Mouse (Mus musculus) forebrain, embryonic 14.5 days (tissue): ENCODE results near the gene Ropn1. TPM values are rescaled to one million over a fixed set of nuclear protein-coding genes. Genes with fewer than 3 reads are reported as not detected.

ENCODE experiments used
- ATAC-seq: fragments of 200-750 bp; cut with Nextera tagmentation; 2 replicates; pipeline ENCODE4 v1.8.0; 2017; ENCODE audit warnings: mild to moderate bottlenecking, moderate library complexity
- DNase-seq: peaks from one replicate; pipeline ENCODE4 v3.0.0-alpha.2; 2015; ENCODE audit warnings: low spot score
- H3K27ac ChIP-seq: fragments of 300-500 bp; sonication (generic); 2 replicates; pipeline ENCODE4 v1.5.1; 2014; ENCODE audit warnings: low read depth, mild to moderate bottlenecking, control low read depth, low read length, moderate library complexity
- H3K27me3 ChIP-seq: fragments of 300-500 bp; sonication (generic); replicated peaks from 2 replicates; pipeline ENCODE4 v1.6.1; 2014; ENCODE audit warnings: low read length, control low read depth, mixed read lengths; ENCODE audit not compliant: control insufficient read depth, insufficient read depth
- H3K36me3 ChIP-seq: fragments of 300-500 bp; sonication (generic); 2 replicates; pipeline ENCODE4 v1.6.1; 2014; ENCODE audit warnings: low read length, control low read depth; ENCODE audit not compliant: control insufficient read depth, insufficient read depth
- H3K4me1 ChIP-seq: fragments of 300-500 bp; sonication (generic); 2 replicates; pipeline ENCODE4 v1.6.1; 2014; ENCODE audit warnings: antibody characterized with exemption, low read length, control low read depth; ENCODE audit not compliant: control insufficient read depth, insufficient read depth
- H3K4me2 ChIP-seq: fragments of 300-500 bp; sonication (generic); 2 replicates; pipeline ENCODE4 v1.6.1; 2014; ENCODE audit warnings: mild to moderate bottlenecking, control low read depth, low read length
- H3K4me3 ChIP-seq: fragments of 300-500 bp; sonication (generic); 2 replicates; pipeline ENCODE4 v1.5.1; 2014; ENCODE audit warnings: low read depth, low read length, control low read depth
- H3K9ac ChIP-seq: fragments of 300-500 bp; sonication (generic); 2 replicates; pipeline ENCODE4 v1.6.1; 2014; ENCODE audit warnings: mild to moderate bottlenecking, low read length, control low read depth, moderate library complexity
- H3K9me3 ChIP-seq: fragments of 300-500 bp; sonication (generic); replicated peaks from 2 replicates; pipeline ENCODE4 v1.6.1; 2016; ENCODE audit warnings: low read length, control low read depth, mixed read lengths; ENCODE audit not compliant: control insufficient read depth
- WGBS: fragments of 180-500 bp; shearing (Covaris S2); extraction: QIAGEN DNeasy Blood & Tissue Kit; methylation state at CpG from one replicate; pipeline ENCODE4 v1.1.7; 2014; 5-methylcytosine and 5-hydroxymethylcytosine counted together
- polyA plus RNA-seq: library from polyadenylated mRNA; unstranded; fragments of >200 nt; fragmentation: Nextera tagmentation; extraction: Ambion mirVana; gene quantifications from 2 replicates; pipeline ENCODE4 v1.2.1, GENCODE M21; 2014

Gene Ropn1
- polyA plus RNA-seq, 1 experiment from 2014 or later: not detected

DNA sequence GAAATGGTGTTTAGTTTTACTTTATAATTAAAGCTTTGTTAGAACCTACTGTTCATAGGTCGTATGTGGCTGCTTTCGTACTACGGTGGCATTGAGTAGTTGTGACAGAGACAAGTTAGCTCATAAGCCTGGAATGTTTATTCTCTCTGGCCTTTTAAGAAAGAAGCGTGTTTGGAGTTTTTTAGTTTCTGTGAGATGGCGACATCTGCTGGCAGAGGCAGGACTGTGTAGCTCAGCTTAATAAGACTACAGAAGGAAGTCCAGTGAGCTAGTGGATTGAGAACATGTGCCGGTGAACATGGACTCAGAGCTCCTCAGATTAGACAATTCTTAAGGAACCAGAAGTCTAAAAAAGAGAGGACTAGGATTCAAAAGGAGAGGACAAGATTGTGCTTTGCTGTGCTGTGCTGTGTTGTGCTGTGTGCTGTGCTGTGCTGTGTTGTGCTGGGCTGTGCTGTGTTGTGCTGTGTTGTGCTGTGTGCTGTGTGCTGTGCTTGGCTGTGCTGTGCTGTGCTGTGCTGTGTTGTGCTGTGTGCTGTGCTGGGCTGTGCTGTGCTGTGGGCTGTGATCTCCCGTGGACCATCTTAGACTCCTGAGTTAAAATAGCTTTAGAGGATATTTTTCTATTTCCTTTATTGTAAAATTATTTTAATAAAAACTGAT is 50.6 kb downstream of the Ropn1 start:
- WGBS: 18% methylated on average over 7 of the region's 7 CpGs
- peak; percentile 92 for DNase-seq
- Histone ChIP-seq H3K27me3 (no peaks in the 10 kb centered on the region), H3K27ac (no peak overlapping the region), H3K4me2 (no peak overlapping the region), H3K4me3 (no peak overlapping the region), H3K4me1 (no peaks in the 10 kb centered on the region), H3K9me3 (no peaks in the 10 kb centered on the region), H3K36me3 (peaks cover 12% of the 10 kb centered on the region; the same call in 1 of the 2 replicates), H3K9ac (no peak overlapping the region)
- peak; percentile 86 for ATAC-seq

DNA sequence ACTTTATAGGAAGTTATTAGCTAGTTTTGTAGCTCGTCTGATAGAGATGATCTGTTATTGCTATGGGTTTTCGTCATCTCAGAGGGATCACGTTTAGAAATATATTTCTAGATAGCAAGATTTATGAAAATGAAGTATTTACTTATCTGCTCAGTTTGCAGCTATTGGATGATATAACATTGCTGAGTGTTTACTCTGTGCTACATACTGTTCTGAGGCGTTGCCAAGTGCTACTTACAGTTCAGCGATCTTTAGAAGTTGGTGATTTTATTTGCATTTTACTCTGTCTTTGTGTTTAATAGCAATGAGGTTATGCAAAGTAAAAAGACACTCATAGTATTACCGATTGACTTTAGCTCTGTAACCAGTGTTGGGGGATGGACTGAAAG is 51.1 kb downstream of the Ropn1 start:
- Histone ChIP-seq H3K27ac (no peak overlapping the region), H3K4me2 (no peak overlapping the region), H3K4me1 (no peaks in the 10 kb centered on the region), H3K36me3 (peaks cover 16% of the 10 kb centered on the region), H3K4me3 (no peak overlapping the region), H3K27me3 (no peaks in the 10 kb centered on the region), H3K9ac (no peak overlapping the region), H3K9me3 (no peaks in the 10 kb centered on the region)
- WGBS: 87% methylated on average over 6 of the region's 6 CpGs
- DNase-seq (no peak), ATAC-seq (no peak)

DNA sequence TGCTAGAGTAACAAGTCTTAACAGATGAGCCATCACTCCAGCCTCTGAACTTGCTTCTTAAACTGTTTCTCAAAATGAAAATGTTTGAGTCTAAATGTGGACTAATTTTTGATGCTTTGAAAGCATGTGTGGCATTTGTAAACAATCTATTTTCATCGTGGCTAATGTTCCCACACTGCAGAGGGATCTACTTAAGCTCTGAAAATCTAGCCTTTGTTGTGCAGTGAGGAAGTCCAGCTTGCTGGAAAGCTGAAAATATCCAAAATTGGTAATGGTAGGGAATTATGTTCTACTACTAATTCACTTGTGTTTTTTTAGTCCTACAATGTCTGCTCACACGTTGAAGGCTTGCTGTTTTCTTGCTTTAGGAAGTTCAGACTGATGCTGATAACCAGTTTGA is 56.3 kb downstream of the Ropn1 start:
- H3K4me1 ChIP-seq: no peaks in the 10 kb centered on the region
- H3K4me2 ChIP-seq: no peak overlapping the region
- no peak overlapping the region for H3K4me3 ChIP-seq
- H3K9me3 ChIP-seq: no peaks in the 10 kb centered on the region
- ATAC-seq (no peak), DNase-seq (no peak)
- H3K36me3 ChIP-seq: peaks cover 37% of the 10 kb centered on the region
- H3K9ac ChIP-seq: no peak overlapping the region
- 91% methylated on average over 2 of the region's 2 CpGs for WGBS
- no peak overlapping the region for H3K27ac ChIP-seq
- H3K27me3 ChIP-seq: no peaks in the 10 kb centered on the region

DNA sequence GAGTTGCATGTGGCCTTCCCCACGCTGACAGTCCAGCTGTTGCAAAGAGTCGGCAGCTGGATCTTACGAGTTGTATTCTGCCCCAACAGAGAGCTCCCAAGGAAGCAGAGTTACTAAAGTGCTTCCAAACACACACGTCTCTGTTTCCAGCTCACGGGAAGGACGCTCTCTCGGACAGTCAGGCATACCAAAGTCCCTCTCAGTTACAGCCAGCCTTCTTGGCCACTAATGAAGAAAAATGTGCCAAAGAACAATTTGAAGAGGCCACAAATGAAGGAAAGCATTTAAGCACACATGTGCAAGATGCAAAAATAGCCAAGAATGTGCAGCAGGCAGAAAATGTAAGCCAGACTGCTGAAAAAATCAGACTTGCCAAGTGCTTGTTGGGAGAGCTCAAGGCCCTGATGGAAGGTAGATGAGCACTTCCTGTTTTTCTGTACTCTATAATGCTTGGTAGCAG is 56.8 kb downstream of the Ropn1 start:
- DNase-seq (no peak), ATAC-seq (no peak)
- no peaks in the 10 kb centered on the region for H3K27me3 ChIP-seq
- no peak overlapping the region for H3K4me2 ChIP-seq
- no peaks in the 10 kb centered on the region for H3K4me1 ChIP-seq
- peaks cover 37% of the 10 kb centered on the region for H3K36me3 ChIP-seq
- 87% methylated on average over 7 of the region's 7 CpGs for WGBS
- H3K4me3 ChIP-seq: no peak overlapping the region
- H3K9ac ChIP-seq: no peak overlapping the region
- no peak overlapping the region for H3K27ac ChIP-seq
- no peaks in the 10 kb centered on the region for H3K9me3 ChIP-seq

DNA sequence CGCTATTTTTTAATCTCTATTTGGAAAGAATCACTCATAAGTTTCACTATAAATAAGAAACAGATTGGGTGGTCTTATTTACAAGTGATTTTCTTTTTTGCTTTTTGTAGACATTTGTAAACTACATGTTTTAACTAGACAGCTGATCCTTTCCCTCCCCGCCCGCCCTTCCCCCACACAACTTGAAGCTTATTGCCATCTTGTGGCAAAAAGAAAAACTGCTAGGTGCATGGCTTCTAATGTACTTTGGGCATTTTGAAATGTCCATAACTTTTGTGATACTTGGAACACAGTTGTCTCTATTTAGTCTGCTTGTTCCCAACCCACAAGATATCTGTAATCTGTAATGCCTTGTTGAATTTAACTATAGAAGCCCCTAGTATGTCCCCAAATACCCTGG is 61.8 kb downstream of the Ropn1 start:
- Histone ChIP-seq H3K27ac (no peak overlapping the region), H3K4me3 (no peak overlapping the region), H3K4me1 (no peaks in the 10 kb centered on the region), H3K36me3 (peaks cover 23% of the 10 kb centered on the region), H3K9ac (no peak overlapping the region), H3K27me3 (no peaks in the 10 kb centered on the region), H3K4me2 (no peak overlapping the region), H3K9me3 (no peaks in the 10 kb centered on the region)
- DNase-seq (peak; percentile 58), ATAC-seq (no peak)
- WGBS: 78% methylated on average over 3 of the region's 3 CpGs

DNA sequence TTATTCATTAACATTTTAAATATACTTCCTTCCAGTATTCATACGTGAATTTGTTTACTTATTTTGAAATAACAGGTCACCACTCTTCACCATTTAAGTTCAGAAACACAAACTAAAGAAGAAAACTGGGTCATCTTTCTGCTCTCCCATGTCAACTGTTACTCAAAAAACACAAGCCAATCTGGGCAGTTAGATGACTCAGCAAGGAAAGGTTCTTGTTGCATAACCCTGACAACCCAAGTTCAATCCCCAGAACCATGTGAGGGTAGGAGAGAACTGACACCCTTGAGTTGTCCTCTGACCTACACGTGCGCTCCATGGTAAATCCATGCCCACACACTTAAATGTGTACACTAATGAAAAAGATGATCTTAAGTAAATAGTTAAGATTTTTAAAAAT is 75.4 kb downstream of the Ropn1 start:
- H3K4me1 ChIP-seq: no peaks in the 10 kb centered on the region
- H3K9me3 ChIP-seq: 0 out of 2 replicates have a peak, but pooled peaks cover 3% of the 10 kb centered on the region
- no peak overlapping the region for H3K4me2 ChIP-seq
- H3K36me3 ChIP-seq: peaks cover 17% of the 10 kb centered on the region
- 95% methylated on average over 3 of the region's 3 CpGs for WGBS
- ATAC-seq (no peak), DNase-seq (no peak)
- no peak overlapping the region for H3K27ac ChIP-seq
- H3K4me3 ChIP-seq: no peak overlapping the region
- no peak overlapping the region for H3K9ac ChIP-seq
- H3K27me3 ChIP-seq: no peaks in the 10 kb centered on the region

Other genes starting within 250 kb of the Ropn1 start
- 19.7 and 26.2 TPM in 2 replicates for gene Kalrn, start 76.4 kb upstream of the Ropn1 start, polyA plus RNA-seq
- gene Ccdc14, start 40.7 kb downstream of the Ropn1 start, polyA plus RNA-seq: 5.7 and 6.5 TPM in 2 replicates
- gene Mylk, start 95.3 kb downstream of the Ropn1 start, polyA plus RNA-seq: 4.2 and 4.6 TPM in 2 replicates